Mouse (Mus musculus): ENCODE results near the gene Aldh4a1. TPM values are rescaled to one million over a fixed set of nuclear protein-coding genes. Genes with fewer than 3 reads are reported as not detected.
A peak's percentile ranks its signal among the peaks of the same experiment; 100 is the strongest.

The Aldh4a1 gene
- 29.5 and 34.9 TPM in 2 replicates for polyA plus RNA-seq (2015; fragmentation: Nextera tagmentation; extraction: Ambion mirVana)

GRCm38 (mm10) chr4:139622373-139623282, at the start of gene Aldh4a1:
Aldh4a1 (plus strand) TSS chr4:139622866.
- H3K9me3 ChIP-seq (replicated peaks): no peaks in the 10 kb centered on the region
- H3K36me3 ChIP-seq: 0 out of 2 replicates have a peak, but pooled peaks cover 3% of the 10 kb centered on the region
- H3K4me3 ChIP-seq (replicated peaks): peak within 1 kb of the TSS; percentile 92
- peak within 1 kb of the TSS; percentile 83 for H3K9ac ChIP-seq (replicated peaks)
- H3K4me2 ChIP-seq: peak within 1 kb of the TSS; percentile 84
- no peaks in the 10 kb centered on the region for H3K27me3 ChIP-seq (replicated peaks)
- peak within 1 kb of the TSS; percentile 95 for H3K27ac ChIP-seq (replicated peaks)
- peaks cover 35% of the 10 kb centered on the region for H3K4me1 ChIP-seq
- 0% methylated on average over 37 of the region's 38 CpGs for WGBS
- peak; percentile 99 for ATAC-seq (ENCODE audit: low FRiP score)

GRCm38 (mm10) chr4:139572928-139573512, 49.6 kb upstream of the Aldh4a1 start:
- H3K27ac ChIP-seq (replicated peaks): peak overlapping the region; percentile 90
- no peak for ATAC-seq (ENCODE audit: low FRiP score)
- 90% methylated on average over 12 of the region's 12 CpGs for WGBS

GRCm38 (mm10) chr4:139574156-139574798, 48.4 kb upstream of the Aldh4a1 start:
- peak; percentile 97 for ATAC-seq (ENCODE audit: low FRiP score)
- under 1% methylated on average over 46 of the region's 52 CpGs for WGBS

More at GRCm38 (mm10) chr4:139572928-139573512, 49.6 kb upstream of the Aldh4a1 start:
- H3K9me3 ChIP-seq (replicated peaks): no peaks in the 10 kb centered on the region
- no peak overlapping the region for H3K4me3 ChIP-seq (replicated peaks)
- H3K27me3 ChIP-seq (replicated peaks): no peaks in the 10 kb centered on the region
- no peak overlapping the region for H3K4me2 ChIP-seq
- H3K4me1 ChIP-seq: peaks cover 32% of the 10 kb centered on the region
- H3K36me3 ChIP-seq: no peaks in the 10 kb centered on the region
- 0 out of 2 replicates have a peak overlapping the region, but pooled peaks have one; percentile 36 for H3K9ac ChIP-seq (replicated peaks)

GRCm38 (mm10) chr4:139574799-139575672, 47.6 kb upstream of the Aldh4a1 start:
- Histone ChIP-seq H3K36me3 (no peaks in the 10 kb centered on the region), H3K4me1 (peaks cover 52% of the 10 kb centered on the region), H3K9ac (replicated peaks) (peak overlapping the region; percentile 98), H3K4me3 (replicated peaks) (peak overlapping the region; percentile 71), H3K27ac (replicated peaks) (peak overlapping the region; percentile 90), H3K4me2 (peak overlapping the region; percentile 65), H3K27me3 (replicated peaks) (no peaks in the 10 kb centered on the region), H3K9me3 (replicated peaks) (no peaks in the 10 kb centered on the region)
- ATAC-seq (ENCODE audit: low FRiP score): peak; percentile 59
- under 1% methylated on average over 109 of the region's 111 CpGs for WGBS

More at GRCm38 (mm10) chr4:139574156-139574798, 48.4 kb upstream of the Aldh4a1 start:
- Histone ChIP-seq H3K9me3 (replicated peaks) (no peaks in the 10 kb centered on the region), H3K4me2 (peak overlapping the region; percentile 65), H3K27me3 (replicated peaks) (no peaks in the 10 kb centered on the region), H3K4me1 (peaks cover 44% of the 10 kb centered on the region), H3K4me3 (replicated peaks) (peak overlapping the region; percentile 71), H3K9ac (replicated peaks) (peak overlapping the region; percentile 98), H3K36me3 (no peaks in the 10 kb centered on the region), H3K27ac (replicated peaks) (peak overlapping the region; percentile 90)

- Histone ChIP-seq H3K9ac (replicated peaks) (peak overlapping the region; percentile 98), H3K4me2 (peak overlapping the region; percentile 65), H3K27me3 (replicated peaks) (no peaks in the 10 kb centered on the region), H3K4me3 (replicated peaks) (peak overlapping the region; percentile 71), H3K27ac (replicated peaks) (peak overlapping the region; percentile 90), H3K36me3 (no peaks in the 10 kb centered on the region), H3K9me3 (replicated peaks) (no peaks in the 10 kb centered on the region), H3K4me1 (peaks cover 58% of the 10 kb centered on the region)
- no peak for ATAC-seq (ENCODE audit: low FRiP score)
- 6% methylated on average over 14 of the region's 14 CpGs for WGBS
Measured at GRCm38 (mm10) chr4:139575673-139576003, 47.0 kb upstream of the Aldh4a1 start.

GRCm38 (mm10) chr4:139576251-139576880, 46.3 kb upstream of the Aldh4a1 start:
- peak overlapping the region; percentile 71 for H3K4me3 ChIP-seq (replicated peaks)
- no peaks in the 10 kb centered on the region for H3K36me3 ChIP-seq
- H3K9me3 ChIP-seq (replicated peaks): no peaks in the 10 kb centered on the region
- 26% methylated on average over 14 of the region's 14 CpGs for WGBS
- no peaks in the 10 kb centered on the region for H3K27me3 ChIP-seq (replicated peaks)
- H3K4me2 ChIP-seq: peak overlapping the region; percentile 65
- H3K27ac ChIP-seq (replicated peaks): peak overlapping the region; percentile 90; the same call in 1 of the 2 replicates
- H3K4me1 ChIP-seq: peaks cover 65% of the 10 kb centered on the region
- H3K9ac ChIP-seq (replicated peaks): peak overlapping the region; percentile 98
- no peak for ATAC-seq (ENCODE audit: low FRiP score)

- 73% methylated on average over 7 of the region's 7 CpGs for WGBS
- peaks cover 71% of the 10 kb centered on the region for H3K4me1 ChIP-seq
- no peak for ATAC-seq (ENCODE audit: low FRiP score)
Measured at GRCm38 (mm10) chr4:139577006-139577405, 45.7 kb upstream of the Aldh4a1 start.

GRCm38 (mm10) chr4:139578389-139578788, 44.3 kb upstream of the Aldh4a1 start:
- peak overlapping the region; percentile 65 for H3K4me2 ChIP-seq
- H3K9ac ChIP-seq (replicated peaks): no peak overlapping the region
- H3K4me1 ChIP-seq: peaks cover 83% of the 10 kb centered on the region
- H3K36me3 ChIP-seq: no peaks in the 10 kb centered on the region
- no peaks in the 10 kb centered on the region for H3K9me3 ChIP-seq (replicated peaks)
- peak overlapping the region; percentile 11; the same call in 1 of the 2 replicates for H3K4me3 ChIP-seq (replicated peaks)
- whole genome bisulfite sequencing: 86% methylated on average over 8 of the region's 8 CpGs
- H3K27ac ChIP-seq (replicated peaks): peak overlapping the region; percentile 29
- H3K27me3 ChIP-seq (replicated peaks): no peaks in the 10 kb centered on the region
- no peak for ATAC-seq (ENCODE audit: low FRiP score)

More at GRCm38 (mm10) chr4:139577006-139577405, 45.7 kb upstream of the Aldh4a1 start:
- Histone ChIP-seq H3K4me2 (peak overlapping the region; percentile 65), H3K36me3 (no peaks in the 10 kb centered on the region), H3K9ac (replicated peaks) (peak overlapping the region; percentile 98), H3K9me3 (replicated peaks) (no peaks in the 10 kb centered on the region), H3K27me3 (replicated peaks) (no peaks in the 10 kb centered on the region), H3K27ac (replicated peaks) (no peak overlapping the region), H3K4me3 (replicated peaks) (peak overlapping the region; percentile 71)

GRCm38 (mm10) chr4:139579003-139579402, 43.7 kb upstream of the Aldh4a1 start:
- Histone ChIP-seq H3K9me3 (replicated peaks) (no peaks in the 10 kb centered on the region), H3K27ac (replicated peaks) (peak overlapping the region; percentile 78; the same call in 1 of the 2 replicates), H3K4me2 (peak overlapping the region; percentile 65), H3K4me3 (replicated peaks) (no peak overlapping the region), H3K4me1 (peaks cover 84% of the 10 kb centered on the region), H3K9ac (replicated peaks) (no peak overlapping the region), H3K36me3 (no peaks in the 10 kb centered on the region), H3K27me3 (replicated peaks) (no peaks in the 10 kb centered on the region)
- WGBS: 53% methylated on average over 10 of the region's 10 CpGs
- no peak for ATAC-seq (ENCODE audit: low FRiP score)

GRCm38 (mm10) chr4:139579466-139579865, 43.2 kb upstream of the Aldh4a1 start:
- Histone ChIP-seq H3K4me1 (peaks cover 85% of the 10 kb centered on the region), H3K4me3 (replicated peaks) (no peak overlapping the region), H3K36me3 (no peaks in the 10 kb centered on the region), H3K27ac (replicated peaks) (peak overlapping the region; percentile 78), H3K9me3 (replicated peaks) (no peaks in the 10 kb centered on the region), H3K9ac (replicated peaks) (no peak overlapping the region), H3K27me3 (replicated peaks) (no peaks in the 10 kb centered on the region), H3K4me2 (peak overlapping the region; percentile 65)
- WGBS: 22% methylated on average over 6 of the region's 6 CpGs
- no peak for ATAC-seq (ENCODE audit: low FRiP score)

Data from neural tube, embryonic 15.5 days (tissue).